Mouse (Mus musculus) gastrocnemius, adult 18-20 months (tissue): ENCODE data around the gene Atp5e. TPM values are rescaled to one million over a fixed set of nuclear protein-coding genes. Genes with fewer than 3 reads are reported as not detected.

ENCODE experiments used
- DNase-seq: peaks from one replicate; pipeline ENCODE4 v3.0.0; 2021; ENCODE audit warnings: low spot score
- total RNA-seq, 2 experiments: library from RNA; stranded (reverse); gene quantifications; 2 replicates each; pipeline ENCODE4 v1.2.3; 2021

Gene Atp5e
- total RNA-seq, 2 experiments from 2014 or later: 1,038 to 1,073 TPM

DNA sequence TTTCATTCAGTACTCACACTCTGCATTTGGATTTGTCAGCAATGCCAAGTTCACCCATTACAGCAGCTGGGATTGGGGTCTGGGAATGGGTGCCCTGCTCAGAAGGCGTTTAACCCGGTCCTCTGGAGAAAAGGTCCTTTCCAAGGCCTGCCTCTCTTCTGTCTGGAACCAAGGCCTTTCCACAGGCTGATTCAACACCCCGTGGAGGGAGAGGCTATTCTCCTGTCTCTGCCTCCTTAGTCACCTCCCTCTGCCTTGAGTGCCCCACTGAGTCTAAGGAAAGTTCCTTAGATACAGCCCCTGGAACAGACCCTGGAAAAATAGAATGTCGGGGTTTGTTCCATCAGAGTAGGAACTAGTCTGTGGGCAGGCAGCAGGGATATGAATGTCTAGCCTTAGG, 15.5 kb downstream of the Atp5e start:
- DNase-seq: no peak

DNA sequence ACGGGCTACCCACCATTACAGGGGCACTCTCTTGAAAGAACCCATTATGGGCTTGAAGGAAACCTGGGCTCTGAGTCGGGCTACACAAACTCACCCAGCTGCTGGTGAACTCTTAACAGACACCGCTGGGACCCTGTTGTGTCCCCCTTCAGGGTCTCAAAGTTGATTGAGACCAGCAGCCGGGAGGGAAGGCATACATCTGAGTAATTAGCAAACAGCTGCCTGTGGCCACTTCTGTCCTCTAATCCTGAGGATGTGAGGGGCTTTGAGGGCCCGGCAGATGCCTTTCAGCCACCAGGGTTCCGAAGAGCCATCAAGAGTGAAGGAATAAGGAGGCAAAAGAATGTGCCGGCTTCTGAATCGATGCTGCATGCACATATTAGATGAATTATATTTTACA, 17.0 kb downstream of the Atp5e start:
- no peak for DNase-seq

DNA sequence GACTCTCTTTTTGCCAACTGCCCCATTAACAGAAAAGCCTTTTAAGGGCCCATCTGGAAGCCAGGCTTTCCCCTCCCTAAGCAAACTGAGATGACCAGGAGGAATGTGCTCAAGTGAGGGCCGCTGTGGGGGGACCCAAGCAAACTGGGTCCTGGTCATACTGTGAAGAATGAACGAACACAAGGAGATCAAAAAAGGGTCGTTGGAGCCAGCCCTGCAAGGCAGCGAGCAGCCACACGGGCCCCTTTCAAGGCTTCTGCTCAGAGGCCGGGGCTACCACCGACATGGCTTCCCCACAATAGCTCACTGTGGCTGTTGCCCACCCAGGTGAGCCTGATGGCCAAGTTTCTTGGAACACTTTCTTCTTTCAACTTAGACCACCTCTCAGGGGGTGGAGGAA, 17.4 kb downstream of the Atp5e start:
- no peak for DNase-seq

DNA sequence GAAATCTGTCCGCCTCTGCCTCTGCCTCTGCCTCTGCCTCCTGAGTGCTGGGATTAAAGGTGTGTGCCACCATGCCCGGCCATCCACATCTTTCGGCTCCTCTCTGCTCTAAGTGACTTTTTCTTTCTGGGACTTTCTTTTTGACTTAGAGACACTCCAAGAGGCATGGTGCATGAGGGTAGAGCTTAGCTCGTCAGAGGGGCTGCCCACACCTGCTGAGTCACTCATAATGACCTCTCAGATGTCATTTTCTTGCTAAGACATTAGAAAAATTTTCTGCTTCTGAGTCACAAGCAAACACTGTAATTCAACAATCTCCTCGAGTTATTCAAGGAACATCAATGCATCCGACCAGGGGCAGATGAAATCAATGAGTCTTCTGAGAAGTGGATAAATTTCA, 18.9 kb downstream of the Atp5e start:
- no peak for DNase-seq

DNA sequence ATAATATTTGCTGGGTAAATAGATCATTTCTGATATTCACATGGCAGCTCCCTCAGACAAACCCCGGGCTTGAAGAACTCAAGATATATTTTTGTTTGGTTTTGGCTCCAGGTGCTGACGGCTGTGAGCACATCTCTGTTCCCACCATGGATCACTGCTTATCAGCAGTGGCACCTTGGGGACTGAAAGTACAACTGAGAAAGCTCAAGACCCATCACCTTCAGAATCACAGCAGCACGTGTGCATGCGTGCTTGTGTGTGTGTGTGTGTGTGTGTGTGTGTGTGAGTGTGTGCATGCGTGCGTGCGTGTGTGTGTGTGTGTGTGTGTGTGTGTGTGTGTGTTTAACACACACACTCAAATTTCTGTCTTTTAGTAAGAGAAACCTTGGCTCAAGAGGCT, 19.5 kb downstream of the Atp5e start:
- no peak for DNase-seq

DNA sequence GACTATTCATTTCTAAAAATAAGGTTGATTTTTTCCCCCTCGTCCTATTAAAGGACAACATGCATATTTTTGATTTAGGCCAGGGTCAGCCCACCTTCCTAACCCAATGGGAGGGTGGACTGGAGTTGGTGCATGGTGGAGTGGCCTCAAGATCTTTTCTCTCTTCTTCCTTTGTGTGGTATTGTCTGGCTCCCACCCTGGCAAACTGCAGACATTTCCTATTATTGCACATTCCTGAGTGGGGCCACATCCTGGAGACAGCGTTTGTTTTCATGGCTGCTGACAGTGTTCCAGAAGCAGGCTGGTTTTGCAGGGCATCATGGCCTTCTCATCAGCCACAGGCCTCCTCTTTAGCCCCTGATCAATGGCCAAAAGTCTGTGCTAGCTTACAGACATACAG, 20.9 kb downstream of the Atp5e start:
- DNase-seq: no peak

DNA sequence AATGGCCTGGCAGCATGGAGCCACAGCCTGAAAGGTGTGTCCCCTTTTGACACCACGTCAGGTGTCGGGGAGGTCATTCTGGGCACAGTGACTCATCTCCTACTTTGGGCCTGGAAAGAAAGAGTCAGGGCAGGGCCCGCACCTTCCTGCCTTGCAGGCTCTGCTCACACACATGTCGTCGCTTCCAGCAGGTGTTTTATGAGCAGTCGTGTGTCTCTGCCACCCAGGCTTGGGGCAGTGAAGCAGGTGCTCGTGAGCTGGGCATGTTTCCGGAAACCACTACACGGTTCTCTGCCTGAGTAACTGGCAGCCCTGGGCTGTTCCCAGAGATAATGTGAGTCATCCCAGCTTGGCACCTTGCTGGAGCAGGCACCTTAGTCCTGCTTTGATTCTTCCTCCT, 21.4 kb downstream of the Atp5e start:
- DNase-seq: peak; percentile 34

DNA sequence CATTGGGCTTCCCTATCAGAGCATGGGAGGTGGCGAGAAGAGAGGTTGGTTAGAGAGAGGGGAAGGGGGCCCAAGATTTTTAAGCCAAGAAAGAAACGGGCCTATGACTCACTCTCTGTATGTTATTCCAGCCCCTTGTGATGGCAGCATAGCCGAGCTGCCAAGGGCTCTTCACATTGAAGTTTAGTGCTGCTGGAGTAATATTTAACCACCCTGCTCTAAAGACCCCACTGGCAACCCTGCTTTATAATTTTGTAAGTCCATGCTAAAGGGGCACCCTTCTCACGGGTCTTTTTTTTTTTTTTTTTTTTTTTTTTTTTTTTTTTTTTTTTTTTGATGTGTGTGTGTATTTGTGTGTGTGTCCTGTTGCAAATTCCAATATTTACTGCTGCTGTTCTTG, 22.0 kb downstream of the Atp5e start:
- DNase-seq: no peak

DNA sequence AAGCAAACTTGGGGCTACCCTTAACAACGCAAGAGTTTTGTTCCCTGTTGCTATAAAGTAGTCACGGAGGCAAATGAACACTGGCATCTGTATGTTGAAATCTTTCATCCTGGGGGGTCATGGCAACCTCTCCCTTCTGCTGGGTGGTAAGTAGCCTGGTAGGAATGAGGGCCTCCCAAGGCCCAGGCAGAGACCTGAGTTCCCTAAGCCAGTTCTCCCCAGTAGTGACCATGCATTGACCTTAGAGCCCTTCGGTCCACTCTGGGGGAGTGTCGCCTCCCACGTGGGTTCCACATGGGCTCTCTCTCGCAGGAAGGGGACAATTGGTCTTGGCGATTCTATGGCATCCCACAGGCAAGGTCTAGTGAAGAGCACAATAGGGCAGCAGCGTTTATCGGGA, 23.9 kb downstream of the Atp5e start:
- DNase-seq: no peak

DNA sequence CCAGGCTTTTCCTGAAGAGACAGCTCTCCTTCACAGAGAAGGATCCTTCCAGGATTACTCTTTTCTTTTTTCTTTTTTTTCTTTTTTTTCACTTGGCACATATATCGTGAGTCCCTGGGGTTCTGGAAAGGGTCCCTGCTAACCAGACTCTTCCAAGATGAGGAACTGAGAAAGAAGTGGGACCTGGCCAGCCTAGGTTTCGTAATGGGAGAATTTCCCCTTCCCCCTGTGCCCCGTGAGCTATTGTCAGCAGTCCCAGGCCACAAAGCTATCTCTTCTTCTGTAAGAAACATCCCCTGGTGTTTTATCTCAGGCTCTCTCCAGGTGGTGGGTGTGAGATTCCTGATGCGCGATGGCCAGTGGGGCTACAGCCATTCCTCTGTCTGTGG, 24.5 kb downstream of the Atp5e start:
- DNase-seq: no peak

DNA sequence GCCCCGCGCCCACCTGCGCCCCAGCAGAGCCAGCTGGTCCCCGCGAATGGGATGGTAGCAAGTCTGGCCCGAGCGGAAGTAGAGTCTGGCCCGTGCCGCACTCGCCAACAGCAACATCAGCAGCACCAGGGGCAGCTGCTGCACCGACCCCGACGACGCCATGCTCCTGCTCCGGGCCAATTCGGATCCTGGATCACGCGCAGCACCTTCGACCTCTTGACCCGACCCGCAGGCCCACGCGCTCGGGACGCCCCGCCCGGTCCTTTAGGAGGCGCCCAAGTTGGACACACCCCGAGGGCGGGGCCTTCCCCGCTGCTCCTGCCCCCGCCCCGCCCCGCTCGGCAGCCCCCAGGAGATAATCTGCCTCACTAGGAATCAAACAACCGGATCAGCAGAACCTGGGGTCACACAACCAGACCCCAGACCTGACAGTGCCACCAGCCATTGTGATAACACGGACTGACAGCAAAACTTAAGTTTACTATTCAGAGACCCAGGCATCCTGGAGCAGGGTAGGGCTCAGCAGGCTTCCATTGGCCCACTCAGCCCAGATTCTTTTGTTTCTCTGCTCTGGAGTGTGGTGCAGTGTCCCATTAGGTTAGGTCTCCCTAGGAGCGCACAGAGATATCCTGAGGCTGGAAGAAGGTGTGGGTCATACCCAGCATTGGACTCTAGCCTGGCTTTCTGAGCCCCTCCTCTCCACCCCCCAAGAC, 25.0 kb downstream of the Atp5e start, which contains the start of gene Ctsz:
TSS of gene Ctsz (minus strand) at position 303 of the 713 bp plus-strand sequence.
- DNase-seq: peak; percentile 76

DNA sequence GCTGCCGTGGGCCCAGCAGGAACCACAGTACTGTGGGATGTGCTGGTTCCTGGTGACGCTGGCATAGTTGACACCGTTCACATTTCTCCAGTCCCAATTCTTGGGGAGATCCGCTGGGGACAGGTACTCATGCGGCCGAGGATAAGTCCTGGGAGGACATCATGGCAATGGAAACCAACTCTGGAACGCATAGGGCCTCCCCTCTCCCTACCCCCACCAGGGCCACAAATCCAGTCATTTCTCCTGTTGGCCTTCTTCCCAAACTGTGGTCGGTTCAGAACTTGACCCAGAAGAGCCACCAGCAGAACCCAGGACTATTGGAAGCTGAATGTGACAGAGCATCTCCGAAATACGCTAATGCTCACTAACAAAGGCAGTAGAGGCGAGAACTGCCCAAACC, 25.7 kb downstream of the Atp5e start:
- peak; percentile 13 for DNase-seq

DNA sequence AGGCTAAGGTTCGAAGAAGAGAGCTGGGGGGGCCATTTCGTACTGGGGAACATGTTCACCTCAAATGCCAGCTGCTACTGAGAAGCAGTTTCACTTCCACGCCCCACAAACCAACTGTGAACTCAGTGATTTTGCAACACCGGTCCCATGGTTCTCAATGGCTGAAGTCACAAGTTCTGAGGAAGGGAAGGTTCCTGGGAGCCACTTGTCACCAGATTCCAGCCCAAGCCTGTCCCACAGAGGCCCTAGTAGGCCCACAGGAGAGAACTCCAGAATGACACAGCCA, 26.3 kb downstream of the Atp5e start:
- DNase-seq: peak; percentile 27

DNA sequence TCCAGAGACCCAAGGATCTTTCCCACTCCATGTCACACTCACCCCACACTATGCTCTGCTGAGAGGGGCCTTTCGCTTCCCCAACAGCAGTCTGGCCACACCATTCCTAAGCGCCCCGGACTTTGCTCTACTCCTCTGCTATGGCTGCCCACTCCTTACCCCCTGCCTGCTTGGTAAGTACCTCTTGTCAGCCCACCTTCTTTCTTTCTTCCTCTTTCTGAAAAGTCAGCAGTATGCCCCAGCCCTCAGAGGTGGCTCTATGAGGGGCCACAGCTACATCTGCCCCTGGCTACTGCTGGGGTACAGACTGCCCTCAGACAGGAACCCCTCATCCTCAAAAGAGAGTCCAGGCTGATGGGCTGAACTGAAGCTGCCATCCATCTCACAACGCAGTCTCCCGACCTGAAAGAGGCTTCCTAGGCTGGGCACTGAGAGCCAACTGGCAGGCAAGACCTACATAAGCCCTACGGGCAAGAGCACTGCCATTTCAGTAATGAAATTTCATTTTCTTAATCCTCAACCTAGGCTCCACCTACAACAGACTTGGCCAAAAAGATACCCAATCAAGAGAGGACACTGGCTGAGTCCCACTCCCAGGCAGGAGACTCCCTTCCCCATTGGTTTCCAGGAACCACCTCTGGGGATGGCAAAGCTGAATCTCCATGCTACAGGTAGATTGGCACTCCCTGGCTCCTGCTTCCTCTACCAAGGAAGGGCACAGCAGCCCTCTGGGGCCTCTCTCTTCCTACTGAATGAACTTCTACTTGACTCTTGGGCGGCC, 26.8 kb downstream of the Atp5e start:
- no peak for DNase-seq

DNA sequence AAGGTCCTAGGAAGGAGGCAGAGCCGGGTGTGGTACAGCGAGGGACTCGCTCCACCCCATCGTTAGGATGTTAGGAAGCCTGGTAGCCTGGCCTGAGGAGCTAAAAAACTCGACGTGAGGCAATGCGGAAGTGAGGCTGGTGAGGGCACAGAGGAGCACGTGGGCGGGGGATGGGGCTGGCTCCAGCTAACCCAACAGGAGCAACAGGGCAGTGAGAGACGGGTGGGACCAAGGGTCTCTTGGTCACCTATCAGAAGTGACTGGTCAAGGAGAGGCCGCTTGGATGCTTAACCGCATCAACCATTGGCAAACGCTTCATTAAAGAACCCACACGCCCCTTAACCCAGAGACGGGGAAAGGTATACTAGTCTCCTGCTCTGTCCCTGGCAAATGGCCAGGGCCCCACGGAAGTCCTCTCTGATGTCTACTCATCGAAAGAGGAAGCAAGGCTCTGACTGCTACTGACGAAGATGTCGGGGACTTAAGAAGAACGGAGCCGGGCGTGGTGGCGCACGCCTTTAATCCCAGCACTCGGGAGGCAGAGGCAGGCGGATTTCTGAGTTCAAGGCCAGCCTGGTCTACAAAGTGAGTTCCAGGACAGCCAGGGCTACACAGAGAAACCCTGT, 27.7 kb downstream of the Atp5e start:
- no peak for DNase-seq

DNA sequence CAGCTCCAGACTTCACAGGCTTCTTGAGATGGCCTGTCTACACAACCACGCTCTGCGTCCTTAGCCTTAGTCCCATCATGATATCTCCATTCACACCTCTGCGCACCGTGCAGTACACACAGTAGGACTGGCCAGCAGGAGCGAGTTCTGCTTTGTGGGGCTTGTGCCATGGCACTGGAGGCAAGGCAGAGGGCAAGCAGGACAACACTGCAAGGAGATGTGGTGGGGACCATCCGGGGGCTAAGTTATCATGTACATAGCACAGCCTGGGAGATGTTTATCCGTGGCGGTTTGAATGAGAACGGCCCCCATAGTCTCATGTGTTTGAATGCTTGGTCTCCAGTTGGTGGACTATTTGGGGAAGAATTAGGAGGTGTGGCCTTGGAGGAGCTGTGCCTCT, 29.0 kb downstream of the Atp5e start:
- no peak for DNase-seq

DNA sequence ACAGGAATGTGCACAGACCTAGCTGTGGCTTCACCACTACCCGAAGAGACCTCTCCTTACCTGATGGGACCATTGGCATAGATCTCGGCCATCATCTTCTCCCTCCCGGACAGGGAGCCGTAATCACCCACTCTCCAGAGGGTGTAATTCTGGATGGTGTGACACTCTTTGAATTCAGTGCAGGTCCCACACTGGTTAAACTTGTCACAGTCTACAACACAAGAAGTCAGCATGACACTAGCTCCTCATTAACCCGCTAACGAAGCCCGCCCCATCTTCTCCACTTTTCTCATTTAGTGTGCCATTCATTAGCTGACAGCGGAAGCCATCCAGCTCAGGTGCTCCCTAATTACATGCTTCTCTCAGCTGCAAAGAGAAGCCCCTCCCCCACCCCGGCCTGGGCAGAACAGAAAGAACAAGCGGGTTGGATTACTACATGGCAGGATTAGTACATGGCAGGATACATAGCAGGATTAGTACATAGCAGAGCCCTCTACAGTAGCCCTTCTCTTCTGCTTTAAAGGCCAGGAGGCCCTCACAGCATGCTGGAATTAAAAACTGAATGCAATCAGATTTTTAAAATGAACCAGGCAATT, 34.8 kb downstream of the Atp5e start:
- no peak for DNase-seq

DNA sequence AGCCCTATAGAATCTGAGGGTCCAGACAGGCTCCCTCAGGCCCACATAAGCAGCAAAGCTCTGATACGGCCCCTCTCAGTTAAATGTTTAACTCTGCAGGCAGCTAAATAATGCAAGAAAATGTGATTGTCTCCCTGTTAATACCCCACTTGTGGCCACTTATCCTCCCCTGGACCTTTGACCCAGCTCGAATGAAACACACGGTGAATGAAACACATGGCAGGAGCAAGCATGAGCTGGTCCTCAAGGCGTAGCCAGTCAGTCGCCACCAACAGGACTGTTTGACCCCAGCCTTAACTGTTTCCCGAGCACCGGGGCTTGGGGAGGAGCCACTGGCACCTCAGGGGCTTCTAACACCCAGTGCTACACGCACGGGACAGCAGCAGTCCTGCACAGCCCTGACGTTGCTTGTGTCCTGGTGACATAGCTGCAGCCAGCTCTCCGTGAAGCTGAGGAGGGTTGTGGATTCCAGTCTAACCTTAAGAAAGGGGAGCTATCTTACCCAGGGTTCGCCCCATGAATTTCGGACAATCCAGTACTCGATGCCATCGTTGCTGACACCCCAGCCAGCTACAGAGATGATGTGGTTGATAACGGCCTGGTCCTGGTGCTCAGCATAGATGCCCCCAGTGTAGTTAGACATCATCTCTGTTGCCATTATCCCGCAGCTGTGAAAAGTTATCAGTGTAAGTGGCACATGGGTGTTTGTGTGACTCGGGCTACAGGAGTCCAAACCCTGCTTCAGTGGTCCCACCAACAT, 35.6 kb downstream of the Atp5e start:
- no peak for DNase-seq

DNA sequence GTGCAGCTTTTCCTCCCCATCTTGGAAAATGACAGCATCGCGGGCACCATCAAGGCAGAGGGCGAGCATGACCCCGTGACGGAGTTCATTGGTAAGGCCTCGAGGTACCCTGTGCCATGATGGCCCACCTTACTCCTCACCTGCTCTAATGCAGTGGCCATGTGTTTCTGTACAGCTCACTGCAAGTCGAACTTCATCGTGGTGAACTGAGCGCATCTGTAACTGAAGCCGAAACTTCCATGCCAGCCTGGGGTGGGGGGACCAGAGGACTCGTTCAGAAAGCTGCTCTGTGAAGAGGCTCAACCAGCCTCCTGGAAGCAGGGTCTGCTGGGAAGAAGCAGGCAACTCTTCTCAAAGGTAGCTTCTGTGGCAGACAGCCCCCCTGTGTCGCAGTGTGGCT, 37.0 kb downstream of the Atp5e start:
- DNase-seq: no peak

DNA sequence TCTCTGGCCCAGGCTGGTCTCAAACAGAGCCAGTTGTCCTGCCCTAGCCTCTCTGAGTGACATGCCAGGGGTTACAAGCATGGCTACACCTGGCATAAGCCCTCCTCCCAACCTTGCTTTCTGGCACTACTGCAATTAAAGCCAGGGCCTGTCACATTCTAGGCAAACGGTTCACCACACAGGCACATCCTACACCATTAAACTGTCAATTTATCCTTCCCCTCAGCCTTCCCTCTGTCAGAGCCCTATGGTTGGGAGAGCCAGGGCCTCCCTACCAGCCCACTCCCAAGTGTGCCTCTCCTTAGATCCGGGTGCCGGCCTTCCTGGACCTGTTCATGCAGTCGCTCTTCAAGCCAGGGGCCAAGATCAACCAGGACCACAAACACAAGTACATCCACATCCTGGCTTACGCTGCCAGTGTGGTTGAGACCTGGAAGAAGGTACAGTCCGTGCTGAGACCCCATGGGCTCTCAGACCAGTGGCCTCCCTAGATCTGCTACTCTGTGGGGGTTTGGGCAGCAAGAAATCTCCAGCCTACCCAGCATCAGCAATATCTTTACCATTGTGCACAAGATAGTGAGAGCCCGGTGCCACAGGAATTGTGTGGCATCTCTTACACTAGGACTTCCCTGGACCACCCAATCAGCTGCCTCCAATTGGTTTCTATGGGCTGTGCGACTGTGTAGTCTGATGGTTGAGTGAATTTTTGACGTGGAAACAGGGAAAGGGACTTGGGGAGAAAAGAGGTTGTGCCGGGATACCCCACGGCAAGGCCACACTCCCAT, 39.4 kb downstream of the Atp5e start:
- DNase-seq: no peak

DNA sequence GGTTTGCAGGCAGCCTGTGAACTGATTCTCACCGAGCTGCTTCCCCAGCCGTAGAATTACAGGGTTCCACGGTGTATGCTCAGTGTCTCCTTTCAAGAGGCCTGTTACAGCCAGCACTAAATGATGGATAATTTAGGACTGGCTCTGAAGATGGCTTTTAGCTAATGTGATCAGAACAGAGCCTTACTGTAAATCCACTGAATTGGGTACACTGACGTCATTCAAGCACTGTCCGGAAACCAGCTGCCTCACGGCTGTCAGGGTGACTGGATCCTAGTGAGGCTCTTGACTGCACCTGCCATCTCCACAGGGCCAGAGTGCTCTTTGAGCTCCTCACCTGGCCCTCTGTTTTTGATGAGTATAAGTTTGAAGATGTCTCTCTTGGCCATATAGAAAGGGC, 42.8 kb downstream of the Atp5e start:
- no peak for DNase-seq
